Mouse (Mus musculus): ENCODE data around the gene Kcnj1.

The Kcnj1 gene

GRCm38 (mm10) chr9:32448766-32449165 is 76.5 kb downstream of the Kcnj1 start:
- no peak for DNase-seq (ENCODE audit: low read depth, low spot score)
